Mouse (Mus musculus) spleen, adult 2 months (tissue): Measurements from ENCODE around the gene Frat2.

Experiments
- CTCF ChIP-seq: fragments of 200-500 bp; IDR thresholded peaks from 2 replicates; pipeline ENCODE4 v1.5.1; 2011; ENCODE audit warnings: mild to moderate bottlenecking, inconsistent platforms; ENCODE audit not compliant: insufficient read depth, insufficient read length, insufficient replicate concordance; ENCODE audit errors: extremely low read depth
- POLR2A ChIP-seq: fragments of 200-500 bp; IDR thresholded peaks from 2 replicates; pipeline ENCODE4 v1.6.1; 2011; ENCODE audit warnings: low read depth, low read length, inconsistent platforms

GRCm38 (mm10) chr19:41808104-41808634 lies 39.8 kb downstream of the Frat2 start:
- no peak for TF ChIP-seq POLR2A
- no peak for TF ChIP-seq CTCF
